Mouse (Mus musculus) bone marrow macrophage, adult 2 months (primary cell): ENCODE measurements around the gene Lefty1. TPM values are rescaled to one million over a fixed set of nuclear protein-coding genes. Genes with fewer than 3 reads are reported as not detected.
A peak's percentile ranks its signal among the peaks of the same experiment; 100 is the strongest.

Experiments
- H3K27ac ChIP-seq: 2 replicates; pipeline ENCODE4 v1.5.1; 2012; ENCODE audit warnings: low read depth, low read length; ENCODE audit not compliant: insufficient read depth
- H3K4me1 ChIP-seq: 2 replicates; pipeline ENCODE4 v1.6.1; 2012; ENCODE audit warnings: low read length; ENCODE audit not compliant: control insufficient read depth, insufficient read depth
- H3K4me3 ChIP-seq: 2 replicates; pipeline ENCODE4 v1.5.1; 2012; ENCODE audit warnings: mild to moderate bottlenecking, low read length, moderate library complexity; ENCODE audit not compliant: insufficient read depth
- CTCF ChIP-seq: IDR thresholded peaks from 2 replicates; pipeline ENCODE4 v1.5.1; 2012; ENCODE audit warnings: low read depth, mild to moderate bottlenecking, low read length, moderate library complexity
- POLR2A ChIP-seq: IDR thresholded peaks from 2 replicates; pipeline ENCODE4 v1.6.1; 2012; ENCODE audit warnings: mild to moderate bottlenecking, low read depth, low read length, borderline replicate concordance
- polyA plus RNA-seq: library from polyadenylated mRNA; stranded (reverse); fragments of >200 nt; gene quantifications from 2 replicates; pipeline ENCODE4 v1.2.4, GENCODE M21; 2012; ENCODE audit not compliant: missing spikeins, insufficient read depth, insufficient read length

The Lefty1 gene
- polyA plus RNA-seq, 1 experiment: not detected

DNA sequence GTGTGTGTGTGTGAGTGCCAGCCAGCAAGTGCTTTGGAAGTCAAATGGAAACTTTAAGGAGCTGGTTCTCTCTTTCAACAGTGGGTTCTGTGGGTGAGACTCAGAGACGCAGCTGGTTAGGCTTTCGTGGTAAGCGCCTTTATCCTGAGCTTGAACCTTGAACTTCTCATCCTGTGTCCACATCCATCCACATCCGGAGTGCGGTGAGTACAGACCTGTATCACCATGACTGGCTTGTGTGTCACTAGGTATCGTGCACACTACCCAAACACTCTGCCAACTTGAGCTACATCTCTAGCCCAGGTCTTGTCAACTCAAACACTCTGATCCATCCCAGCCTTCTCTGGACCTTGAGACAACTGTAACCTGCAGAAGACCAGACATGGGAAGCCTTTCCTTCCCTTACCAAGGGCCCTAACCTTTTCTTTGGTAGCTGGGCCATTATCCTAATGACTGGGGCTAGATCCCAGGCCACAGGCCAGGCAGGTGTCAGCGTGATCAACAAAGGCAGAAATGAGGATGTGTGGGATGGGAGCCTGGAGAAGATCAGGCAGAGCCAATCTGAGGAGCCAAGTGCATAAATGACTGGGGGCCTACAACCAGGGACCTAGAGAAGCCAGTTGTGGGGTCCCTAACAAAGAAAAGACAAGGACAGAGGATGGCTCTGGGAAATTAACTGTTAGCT is 6.1 kb downstream of the Lefty1 start:
- Histone ChIP-seq H3K27ac (no peak overlapping the region), H3K4me1 (peaks cover 35% of the 10 kb centered on the region), H3K4me3 (no peak overlapping the region)
- TF ChIP-seq CTCF (no peak), POLR2A (no peak)

DNA sequence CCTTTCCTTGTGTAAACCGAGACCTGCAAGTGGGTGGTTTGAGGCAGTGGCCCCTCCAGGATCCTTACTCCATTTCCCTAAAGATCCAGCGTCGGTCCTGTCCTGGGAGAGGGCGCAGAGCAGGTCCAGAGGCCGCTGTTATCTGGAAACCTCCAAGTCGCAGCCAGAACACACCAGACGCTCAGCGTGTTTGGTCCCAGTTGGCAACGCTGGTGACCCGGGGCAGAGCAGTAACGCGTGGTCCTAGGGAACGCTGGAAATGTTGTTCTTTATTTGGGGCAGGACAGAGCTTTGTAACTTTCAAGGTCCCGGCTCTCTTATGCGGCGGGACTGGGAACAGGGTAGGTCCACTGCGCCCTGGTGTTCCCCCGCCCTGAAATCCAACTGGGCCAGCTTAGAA is 6.9 kb downstream of the Lefty1 start:
- TF ChIP-seq CTCF (no peak), POLR2A (no peak)
- peaks cover 42% of the 10 kb centered on the region for H3K4me1 ChIP-seq
- H3K27ac ChIP-seq: no peak overlapping the region
- H3K4me3 ChIP-seq: peak overlapping the region; percentile 71

DNA sequence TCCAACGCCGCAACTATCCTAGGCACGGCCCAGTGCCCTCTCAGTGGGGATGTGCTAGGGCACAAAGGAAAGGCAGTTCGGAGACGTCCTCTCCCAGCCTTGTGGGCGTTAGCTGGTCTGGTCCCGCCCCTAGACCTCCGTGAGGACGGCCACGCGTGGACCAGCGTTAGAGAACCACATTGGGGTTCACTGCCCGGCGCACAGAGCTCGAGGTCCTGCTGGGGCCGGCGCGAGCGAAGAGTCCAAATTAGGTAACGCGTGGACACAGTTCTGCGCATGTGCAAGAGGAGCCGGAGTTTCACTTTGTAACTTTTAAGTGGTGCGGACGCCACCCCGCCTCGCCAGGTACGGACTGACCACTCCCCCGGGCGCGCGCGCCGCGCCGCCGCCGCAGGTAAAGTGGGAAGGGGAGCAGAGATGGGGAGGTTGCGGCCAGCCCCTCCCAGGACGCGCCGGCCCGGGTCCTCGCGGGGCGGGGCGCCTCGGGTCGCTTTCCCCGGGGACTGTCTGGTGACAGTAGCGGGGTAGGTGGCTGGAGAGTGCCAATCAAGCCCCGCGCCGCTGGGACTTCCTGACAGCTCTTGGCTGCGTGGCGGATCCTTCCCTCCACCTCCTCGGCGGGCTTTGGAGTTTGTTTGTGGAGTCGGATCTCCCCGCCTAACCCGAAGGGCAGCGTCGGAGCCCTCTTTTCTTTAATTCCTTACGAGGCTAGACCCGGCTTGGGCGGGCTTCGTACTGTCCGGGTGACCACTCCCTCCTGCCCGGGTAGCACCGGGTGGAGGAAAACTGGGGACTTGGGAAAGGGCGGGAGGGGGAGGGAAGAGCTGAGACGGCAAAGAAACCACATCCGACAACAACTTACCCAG is 7.6 kb downstream of the Lefty1 start, which contains the start of gene Tmem63a:
TSS of gene Tmem63a (plus strand) at position 179 of the 866 bp plus-strand sequence.
- H3K27ac ChIP-seq: peak within 1 kb of the TSS; percentile 32
- H3K4me1 ChIP-seq: peaks cover 42% of the 10 kb centered on the region

GRCm38 (mm10) chr1:180943032-180943644 is 8.3 kb downstream of the Lefty1 start:
- no peak overlapping the region for H3K27ac ChIP-seq
- TF ChIP-seq CTCF: no peak
- TF ChIP-seq POLR2A: no peak
- H3K4me1 ChIP-seq: peaks cover 42% of the 10 kb centered on the region
- H3K4me3 ChIP-seq: peak overlapping the region; percentile 71

More for the DNA sequence above, 7.6 kb downstream of the Lefty1 start, which contains the start of gene Tmem63a:
- peak within 1 kb of the TSS; percentile 71 for H3K4me3 ChIP-seq
- no peak for TF ChIP-seq POLR2A

GRCm38 (mm10) chr1:180943896-180944295 is 9.1 kb downstream of the Lefty1 start:
- H3K4me1 ChIP-seq: peaks cover 42% of the 10 kb centered on the region
- peak overlapping the region; percentile 22 for H3K27ac ChIP-seq
- no peak overlapping the region for H3K4me3 ChIP-seq
- TF ChIP-seq CTCF: no peak
- no peak for TF ChIP-seq POLR2A

- Histone ChIP-seq H3K27ac (peak overlapping the region; percentile 46), H3K4me3 (0 out of 2 replicates have a peak overlapping the region, but pooled peaks have one; percentile 10), H3K4me1 (peaks cover 42% of the 10 kb centered on the region)
- no peak for TF ChIP-seq POLR2A
- TF ChIP-seq CTCF: no peak
Measured at GRCm38 (mm10) chr1:180944553-180944952, 9.7 kb downstream of the Lefty1 start.

- H3K4me1 ChIP-seq: peaks cover 42% of the 10 kb centered on the region
- peak overlapping the region; percentile 46 for H3K27ac ChIP-seq
- TF ChIP-seq POLR2A (no peak), CTCF (no peak)
- 0 out of 2 replicates have a peak overlapping the region, but pooled peaks have one; percentile 10 for H3K4me3 ChIP-seq
Measured at GRCm38 (mm10) chr1:180945001-180945980, 10.5 kb downstream of the Lefty1 start.

DNA sequence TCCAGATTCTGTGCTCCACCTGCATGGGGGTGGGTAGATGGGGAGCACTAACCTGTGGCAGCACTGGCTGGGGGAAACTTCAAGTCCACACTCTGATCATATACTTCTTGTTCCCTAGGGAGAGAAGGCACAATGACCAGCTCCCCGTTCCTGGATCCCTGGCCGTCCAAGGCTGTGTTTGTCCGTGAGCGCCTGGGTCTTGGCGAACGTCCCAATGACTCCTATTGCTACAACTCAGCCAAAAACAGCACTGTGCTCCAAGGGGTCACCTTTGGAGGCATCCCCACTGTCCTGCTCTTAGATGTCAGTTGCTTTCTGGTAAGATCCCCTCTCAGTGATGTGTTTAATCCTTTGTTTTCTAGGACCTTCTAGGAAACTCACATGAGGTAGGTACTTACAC is 11.6 kb downstream of the Lefty1 start:
- Histone ChIP-seq H3K4me1 (peaks cover 40% of the 10 kb centered on the region), H3K27ac (no peak overlapping the region), H3K4me3 (no peak overlapping the region)
- TF ChIP-seq CTCF: no peak

GRCm38 (mm10) chr1:180952085-180952746 is 17.4 kb downstream of the Lefty1 start:
- Histone ChIP-seq H3K4me1 (peaks cover 5% of the 10 kb centered on the region; the same call in 1 of the 2 replicates), H3K4me3 (no peak overlapping the region), H3K27ac (no peak overlapping the region)
- TF ChIP-seq POLR2A (no peak), CTCF (no peak)
